Mouse (Mus musculus) heart, embryonic 11.5 days (tissue): Measurements from ENCODE around the gene Wfdc17. TPM values are rescaled to one million over a fixed set of nuclear protein-coding genes. Genes with fewer than 3 reads are reported as not detected.

ENCODE experiments used
- ATAC-seq: fragments of 200-750 bp; cut with Nextera tagmentation; replicated peaks from 2 replicates; pipeline ENCODE4 v1.8.0; 2017; ENCODE audit warnings: moderate library complexity; ENCODE audit not compliant: insufficient number of reproducible peaks, low FRiP score, low TSS enrichment
- H3K27ac ChIP-seq: fragments of 300-500 bp; sonication (generic); 2 replicates; pipeline ENCODE4 v1.5.1; 2014; ENCODE audit warnings: mild to moderate bottlenecking, low read depth, low read length
- H3K27me3 ChIP-seq: fragments of 300-500 bp; sonication (generic); 2 replicates; pipeline ENCODE4 v1.6.1; 2014; ENCODE audit warnings: mild to moderate bottlenecking, low read length, mixed read lengths; ENCODE audit not compliant: control insufficient read depth, insufficient read depth
- H3K36me3 ChIP-seq: fragments of 300-500 bp; sonication (generic); 2 replicates; pipeline ENCODE4 v1.6.1; 2014; ENCODE audit warnings: mild to moderate bottlenecking, low read length, moderate library complexity, mixed read lengths; ENCODE audit not compliant: control insufficient read depth, insufficient read depth
- H3K4me1 ChIP-seq: fragments of 300-500 bp; sonication (generic); 2 replicates; pipeline ENCODE4 v1.6.1; 2014; ENCODE audit warnings: low read length; ENCODE audit not compliant: control insufficient read depth, insufficient read depth
- H3K4me2 ChIP-seq: fragments of 300-500 bp; sonication (generic); 2 replicates; pipeline ENCODE4 v1.6.1; 2014; ENCODE audit warnings: mild to moderate bottlenecking, moderate library complexity
- H3K4me3 ChIP-seq: fragments of 300-500 bp; sonication (generic); 2 replicates; pipeline ENCODE4 v1.5.1; 2014; ENCODE audit warnings: low read depth, low read length
- H3K9ac ChIP-seq: fragments of 300-500 bp; sonication (generic); 2 replicates; pipeline ENCODE4 v1.6.1; 2014; ENCODE audit warnings: mild to moderate bottlenecking, low read depth, low read length, moderate library complexity
- H3K9me3 ChIP-seq: fragments of 300-500 bp; sonication (generic); replicated peaks from 2 replicates; pipeline ENCODE4 v1.6.1; 2016; ENCODE audit warnings: low read length; ENCODE audit not compliant: control insufficient read depth
- WGBS: fragments of 180-500 bp; shearing (Covaris S2); extraction: QIAGEN DNeasy Blood & Tissue Kit; methylation state at CpG from one replicate; pipeline ENCODE4 v1.1.7; 2014; ENCODE audit not compliant: insufficient replicate concordance; 5-methylcytosine and 5-hydroxymethylcytosine counted together
- polyA plus RNA-seq: library from polyadenylated mRNA; unstranded; fragments of >200 nt; fragmentation: Nextera tagmentation; extraction: Ambion mirVana; gene quantifications from 2 replicates; pipeline ENCODE4 v1.2.1, GENCODE M21; 2014

The Wfdc17 gene
- polyA plus RNA-seq, 1 experiment from 2014 or later: 0.66 TPM

GRCm38 (mm10) chr11:83733071-83733640 is 29.4 kb downstream of the Wfdc17 start:
- 73% methylated on average over 5 of the region's 5 CpGs for WGBS
- Histone ChIP-seq H3K27ac (no peak overlapping the region), H3K4me2 (no peak overlapping the region), H3K9me3 (no peaks in the 10 kb centered on the region), H3K27me3 (no peaks in the 10 kb centered on the region), H3K4me1 (no peaks in the 10 kb centered on the region), H3K9ac (no peak overlapping the region), H3K36me3 (no peaks in the 10 kb centered on the region), H3K4me3 (no peak overlapping the region)
- no peak for ATAC-seq

- H3K27me3 ChIP-seq: no peaks in the 10 kb centered on the region
- H3K9me3 ChIP-seq: no peaks in the 10 kb centered on the region
- H3K4me2 ChIP-seq: no peak overlapping the region
- no peak overlapping the region for H3K27ac ChIP-seq
- H3K4me3 ChIP-seq: no peak overlapping the region
- no peaks in the 10 kb centered on the region for H3K4me1 ChIP-seq
- WGBS: 70% methylated on average over 1 of the region's 1 CpGs
- ATAC-seq: no peak
- H3K9ac ChIP-seq: no peak overlapping the region
- no peaks in the 10 kb centered on the region for H3K36me3 ChIP-seq
Observed at GRCm38 (mm10) chr11:83734215-83734614, 30.4 kb downstream of the Wfdc17 start.

- H3K4me2 ChIP-seq: no peak overlapping the region
- H3K36me3 ChIP-seq: no peaks in the 10 kb centered on the region
- 53% methylated on average over 2 of the region's 2 CpGs for WGBS
- no peak for ATAC-seq
- H3K9ac ChIP-seq: no peak overlapping the region
- H3K27ac ChIP-seq: no peak overlapping the region
- H3K4me1 ChIP-seq: no peaks in the 10 kb centered on the region
- no peaks in the 10 kb centered on the region for H3K27me3 ChIP-seq
- no peak overlapping the region for H3K4me3 ChIP-seq
- H3K9me3 ChIP-seq: no peaks in the 10 kb centered on the region
Observed at GRCm38 (mm10) chr11:83735881-83736280, 32.1 kb downstream of the Wfdc17 start.

- no peak overlapping the region for H3K4me3 ChIP-seq
- no peaks in the 10 kb centered on the region for H3K4me1 ChIP-seq
- 84% methylated on average over 3 of the region's 3 CpGs for WGBS
- H3K27ac ChIP-seq: no peak overlapping the region
- no peak for ATAC-seq
- H3K9ac ChIP-seq: no peak overlapping the region
- H3K4me2 ChIP-seq: no peak overlapping the region
- H3K9me3 ChIP-seq: no peaks in the 10 kb centered on the region
- H3K36me3 ChIP-seq: no peaks in the 10 kb centered on the region
- no peaks in the 10 kb centered on the region for H3K27me3 ChIP-seq
Observed at GRCm38 (mm10) chr11:83737109-83737558, 33.3 kb downstream of the Wfdc17 start.

GRCm38 (mm10) chr11:83739241-83739640 is 35.5 kb downstream of the Wfdc17 start:
- Histone ChIP-seq H3K4me1 (no peaks in the 10 kb centered on the region), H3K9me3 (no peaks in the 10 kb centered on the region), H3K9ac (no peak overlapping the region), H3K36me3 (no peaks in the 10 kb centered on the region), H3K4me3 (no peak overlapping the region), H3K4me2 (no peak overlapping the region), H3K27me3 (peaks cover 2% of the 10 kb centered on the region; the same call in 1 of the 2 replicates), H3K27ac (no peak overlapping the region)
- WGBS: 24% methylated on average over 5 of the region's 5 CpGs
- no peak for ATAC-seq

- no peak overlapping the region for H3K4me3 ChIP-seq
- no peaks in the 10 kb centered on the region for H3K4me1 ChIP-seq
- H3K27ac ChIP-seq: no peak overlapping the region
- H3K4me2 ChIP-seq: no peak overlapping the region
- no peaks in the 10 kb centered on the region for H3K36me3 ChIP-seq
- WGBS: 70% methylated on average over 4 of the region's 4 CpGs
- H3K9ac ChIP-seq: no peak overlapping the region
- ATAC-seq: no peak
- peaks cover 2% of the 10 kb centered on the region; the same call in 1 of the 2 replicates for H3K27me3 ChIP-seq
- H3K9me3 ChIP-seq: no peaks in the 10 kb centered on the region
Observed at GRCm38 (mm10) chr11:83740443-83740991, 36.7 kb downstream of the Wfdc17 start.

- no peak overlapping the region for H3K4me3 ChIP-seq
- no peak for ATAC-seq
- H3K4me2 ChIP-seq: no peak overlapping the region
- H3K36me3 ChIP-seq: no peaks in the 10 kb centered on the region
- H3K27me3 ChIP-seq: peaks cover 8% of the 10 kb centered on the region
- H3K9ac ChIP-seq: no peak overlapping the region
- H3K27ac ChIP-seq: no peak overlapping the region
- H3K4me1 ChIP-seq: no peaks in the 10 kb centered on the region
- WGBS: 55% methylated on average over 5 of the region's 5 CpGs
- no peaks in the 10 kb centered on the region for H3K9me3 ChIP-seq
Observed at GRCm38 (mm10) chr11:83741841-83742240, 38.0 kb downstream of the Wfdc17 start.

- 72% methylated on average over 9 of the region's 9 CpGs for WGBS
- Histone ChIP-seq H3K9ac (no peak overlapping the region), H3K9me3 (no peaks in the 10 kb centered on the region), H3K4me3 (no peak overlapping the region), H3K27ac (no peak overlapping the region), H3K4me1 (no peaks in the 10 kb centered on the region), H3K4me2 (no peak overlapping the region), H3K36me3 (no peaks in the 10 kb centered on the region), H3K27me3 (peaks cover 14% of the 10 kb centered on the region)
- no peak for ATAC-seq
Observed at GRCm38 (mm10) chr11:83742731-83743355, 39.1 kb downstream of the Wfdc17 start.

GRCm38 (mm10) chr11:83743525-83743924 is 39.7 kb downstream of the Wfdc17 start:
- Histone ChIP-seq H3K36me3 (no peaks in the 10 kb centered on the region), H3K27ac (no peak overlapping the region), H3K9me3 (no peaks in the 10 kb centered on the region), H3K4me3 (no peak overlapping the region), H3K9ac (no peak overlapping the region), H3K4me1 (no peaks in the 10 kb centered on the region), H3K27me3 (peaks cover 20% of the 10 kb centered on the region), H3K4me2 (no peak overlapping the region)
- 75% methylated on average over 3 of the region's 3 CpGs for WGBS
- no peak for ATAC-seq
